Mouse (Mus musculus): ENCODE data around the gene Rxylt1. TPM values are rescaled to one million over a fixed set of nuclear protein-coding genes. Genes with fewer than 3 reads are reported as not detected.

Rxylt1 gene
- total RNA-seq, 1 experiment = 49.9 TPM

DNA sequence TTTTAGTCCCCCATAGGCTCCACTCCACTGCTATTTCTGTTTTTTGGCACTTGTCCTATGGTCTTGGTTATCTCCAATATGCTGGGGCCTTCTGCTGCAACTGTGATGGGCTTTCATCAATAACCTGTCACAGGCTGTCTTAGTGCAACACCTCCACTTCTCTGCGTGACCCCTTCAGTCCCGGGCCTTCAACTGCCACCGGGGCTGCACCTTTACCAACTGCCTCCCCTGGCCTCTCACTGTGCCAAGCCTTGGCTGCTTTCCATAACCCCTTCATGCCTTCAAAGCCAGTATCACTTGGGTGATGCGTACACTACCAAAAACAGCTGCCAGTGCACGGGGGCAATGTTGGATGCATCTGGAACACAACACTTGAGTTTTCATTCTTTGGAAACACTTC, 5.5 kb upstream of the Rxylt1 start:
- Histone ChIP-seq H3K4me3 (ENCODE audit: insufficient read depth in 1 of 2, low read depth in 1 of 2, low read length in 2 of 2, poor library complexity in 1 of 2, severe bottlenecking in 1 of 2) (no peak overlapping the region), H3K9me3 (ENCODE audit: control insufficient read depth, insufficient read depth, low read depth, low read length) (no peaks in the 10 kb centered on the region), H3K9ac (ENCODE audit: insufficient read depth, low read depth, low read length, poor library complexity, severe bottlenecking) (no peak overlapping the region), H3K27ac (ENCODE audit: insufficient read depth, low read depth, low read length, poor library complexity, severe bottlenecking) (no peak overlapping the region), H3K36me3 (ENCODE audit: control insufficient read depth, insufficient read depth, low read length, poor library complexity, severe bottlenecking) (no peaks in the 10 kb centered on the region), H3K4me1 (ENCODE audit: control insufficient read depth in 2 of 2, insufficient read depth in 2 of 2, low read length in 2 of 2, poor library complexity in 1 of 2) (peaks cover 0 to 3% of the 10 kb centered on the region in 2 experiments; a peak in 1 of 4 replicates)
- TF ChIP-seq ZC3H11A (IDR thresholded peaks at IDR 0.05; ENCODE audit: borderline replicate concordance, low read depth, low read length) (no peak), MAFK (IDR thresholded peaks at IDR 0.05; ENCODE audit: insufficient read depth, low read depth, low read length) (no peak)
- DNase-seq (ENCODE audit: low read depth, low spot score) = no peak
- in situ Hi-C loops (cut with MboI; ENCODE audit: low sequenced_read_pairs in 2 of 2, unreplicated experiment in 2 of 2) = loop anchor here (10.0 kb wide), 1 partner anchor 422 kb away; no protein-coding TSS in a partner anchor

DNA sequence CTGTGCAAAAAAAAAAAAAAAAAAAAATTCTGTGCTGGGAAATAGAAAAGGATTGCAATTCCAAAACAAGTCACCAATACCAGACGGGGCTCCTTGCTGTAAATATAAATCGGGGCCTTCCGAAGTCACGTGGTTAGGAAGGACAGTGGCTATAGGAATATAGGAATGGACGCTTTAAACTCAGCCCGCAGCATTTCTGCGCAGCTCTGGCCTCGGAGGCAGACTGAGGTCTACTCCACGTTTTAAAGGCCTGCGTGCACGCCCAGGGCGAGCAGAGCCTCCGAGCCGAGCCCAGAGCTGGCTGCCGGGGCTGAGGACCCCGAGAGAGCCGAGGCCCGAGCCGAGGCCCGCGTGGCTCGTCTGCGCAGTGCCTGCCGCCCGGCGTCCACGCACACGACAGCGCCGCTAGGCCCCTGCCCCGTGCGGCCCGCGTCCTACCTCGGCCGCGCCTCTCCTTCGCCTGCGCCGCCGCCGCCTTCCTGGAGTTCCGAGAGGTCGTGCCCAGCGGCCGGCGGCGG, 650 bp downstream of the Rxylt1 start:
- peaks cover 0 to 3% of the 10 kb centered on the region in 2 experiments; a peak in 1 of 4 replicates for H3K4me1 ChIP-seq (ENCODE audit: control insufficient read depth in 2 of 2, insufficient read depth in 2 of 2, low read length in 2 of 2, poor library complexity in 1 of 2)
- H3K9ac ChIP-seq (ENCODE audit: insufficient read depth, low read depth, low read length, poor library complexity, severe bottlenecking) = peak overlapping the region; percentile 96
- peak overlapping the region; percentile 76 for H3K27ac ChIP-seq (ENCODE audit: insufficient read depth, low read depth, low read length, poor library complexity, severe bottlenecking)
- peak overlapping the region; percentile 78 to 93 for H3K4me3 ChIP-seq (ENCODE audit: insufficient read depth in 1 of 2, low read depth in 1 of 2, low read length in 2 of 2, poor library complexity in 1 of 2, severe bottlenecking in 1 of 2)
- H3K36me3 ChIP-seq (ENCODE audit: control insufficient read depth, insufficient read depth, low read length, poor library complexity, severe bottlenecking) = peaks cover 2% of the 10 kb centered on the region; the same call in 1 of the 2 replicates
- H3K9me3 ChIP-seq (ENCODE audit: control insufficient read depth, insufficient read depth, low read depth, low read length) = no peaks in the 10 kb centered on the region
- TF ChIP-seq CHD2 (IDR thresholded peaks at IDR 0.05; ENCODE audit: low read depth, low read length) (no peak), ZNF384 (IDR thresholded peaks at IDR 0.05; ENCODE audit: low read depth, low read length) (peak; percentile 69; the same call in 1 of the 2 replicates), HCFC1 (IDR thresholded peaks at IDR 0.05; ENCODE audit: borderline replicate concordance, insufficient read depth, low read length) (no peak), MAFK (IDR thresholded peaks at IDR 0.05; ENCODE audit: insufficient read depth, low read depth, low read length) (no peak)
- DNase-seq (ENCODE audit: low read depth, low spot score) = peak; percentile 13
- in situ Hi-C loops (cut with MboI; ENCODE audit: low sequenced_read_pairs in 2 of 2, unreplicated experiment in 2 of 2) = no loop called here

DNA sequence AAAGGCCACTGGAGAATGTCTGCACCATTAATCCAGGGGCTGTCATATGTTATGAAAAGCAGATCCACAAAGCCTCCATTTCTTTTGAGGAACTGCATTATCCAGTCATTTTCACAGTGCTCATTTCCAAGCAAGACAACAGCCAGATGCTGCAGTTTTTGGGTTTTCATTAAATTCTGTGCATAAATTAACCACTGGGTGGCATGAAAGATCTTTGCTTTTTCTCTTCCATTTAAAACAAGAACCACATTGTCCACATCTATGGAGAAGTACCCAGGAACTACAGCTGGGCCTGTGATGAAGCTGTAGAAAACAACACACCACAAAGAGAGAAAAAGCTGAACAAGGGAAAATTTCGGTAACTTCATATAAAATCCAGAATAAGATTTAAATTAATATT, 6.7 kb downstream of the Rxylt1 start:
- Histone ChIP-seq H3K27ac (ENCODE audit: insufficient read depth, low read depth, low read length, poor library complexity, severe bottlenecking) (no peak overlapping the region), H3K9ac (ENCODE audit: insufficient read depth, low read depth, low read length, poor library complexity, severe bottlenecking) (no peak overlapping the region), H3K4me1 (ENCODE audit: control insufficient read depth in 2 of 2, insufficient read depth in 2 of 2, low read length in 2 of 2, poor library complexity in 1 of 2) (no peaks in the 10 kb centered on the region), H3K9me3 (ENCODE audit: control insufficient read depth, insufficient read depth, low read depth, low read length) (no peaks in the 10 kb centered on the region), H3K36me3 (ENCODE audit: control insufficient read depth, insufficient read depth, low read length, poor library complexity, severe bottlenecking) (peaks cover 12% of the 10 kb centered on the region), H3K4me3 (ENCODE audit: insufficient read depth in 1 of 2, low read depth in 1 of 2, low read length in 2 of 2, poor library complexity in 1 of 2, severe bottlenecking in 1 of 2) (no peak overlapping the region)
- no peak for TF ChIP-seq CHD2 (IDR thresholded peaks at IDR 0.05; ENCODE audit: low read depth, low read length)
- no peak for TF ChIP-seq MAFK (IDR thresholded peaks at IDR 0.05; ENCODE audit: insufficient read depth, low read depth, low read length)
- TF ChIP-seq HCFC1 (IDR thresholded peaks at IDR 0.05; ENCODE audit: borderline replicate concordance, insufficient read depth, low read length) = no peak
- no peak for TF ChIP-seq ZNF384 (IDR thresholded peaks at IDR 0.05; ENCODE audit: low read depth, low read length)
- TF ChIP-seq ZC3H11A (IDR thresholded peaks at IDR 0.05; ENCODE audit: borderline replicate concordance, low read depth, low read length) = no peak
- in situ Hi-C loops (cut with MboI; ENCODE audit: low sequenced_read_pairs in 2 of 2, unreplicated experiment in 2 of 2) = no loop called here
- no peak for DNase-seq (ENCODE audit: low read depth, low spot score)

DNA sequence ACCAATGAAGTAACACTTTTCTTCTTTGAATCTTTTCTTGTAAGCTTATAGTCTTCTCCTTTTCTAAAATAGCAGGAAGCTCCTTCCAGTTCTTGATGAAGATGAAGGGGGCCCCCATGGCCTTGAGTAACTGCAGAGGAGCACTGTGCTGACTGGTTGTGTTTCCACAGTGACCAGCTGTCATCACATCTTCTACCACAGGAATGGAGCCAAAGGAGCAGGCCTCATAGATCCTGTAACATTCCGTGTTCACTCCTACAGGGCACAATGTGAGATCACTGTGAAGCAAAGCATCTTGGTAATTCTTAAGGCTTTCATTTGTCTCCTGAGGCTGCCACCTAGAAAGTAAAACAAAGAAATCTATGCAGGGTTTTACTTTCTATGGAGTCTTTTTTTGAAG, 15.8 kb downstream of the Rxylt1 start:
- in situ Hi-C loops (cut with MboI; ENCODE audit: low sequenced_read_pairs in 2 of 2, unreplicated experiment in 2 of 2) = no loop called here
- no peak for DNase-seq (ENCODE audit: low read depth, low spot score)
- H3K9me3 ChIP-seq (ENCODE audit: control insufficient read depth, insufficient read depth, low read depth, low read length) = no peaks in the 10 kb centered on the region
- no peaks in the 10 kb centered on the region for H3K36me3 ChIP-seq (ENCODE audit: control insufficient read depth, insufficient read depth, low read length, poor library complexity, severe bottlenecking)
- TF ChIP-seq MAFK (IDR thresholded peaks at IDR 0.05; ENCODE audit: insufficient read depth, low read depth, low read length) (no peak), HCFC1 (IDR thresholded peaks at IDR 0.05; ENCODE audit: borderline replicate concordance, insufficient read depth, low read length) (no peak), ZNF384 (IDR thresholded peaks at IDR 0.05; ENCODE audit: low read depth, low read length) (no peak), ZC3H11A (IDR thresholded peaks at IDR 0.05; ENCODE audit: borderline replicate concordance, low read depth, low read length) (no peak), CHD2 (IDR thresholded peaks at IDR 0.05; ENCODE audit: low read depth, low read length) (no peak)
- no peak overlapping the region for H3K27ac ChIP-seq (ENCODE audit: insufficient read depth, low read depth, low read length, poor library complexity, severe bottlenecking)
- H3K4me1 ChIP-seq (ENCODE audit: control insufficient read depth in 2 of 2, insufficient read depth in 2 of 2, low read length in 2 of 2, poor library complexity in 1 of 2) = no peaks in the 10 kb centered on the region
- no peak overlapping the region for H3K9ac ChIP-seq (ENCODE audit: insufficient read depth, low read depth, low read length, poor library complexity, severe bottlenecking)
- no peak overlapping the region for H3K4me3 ChIP-seq (ENCODE audit: insufficient read depth in 1 of 2, low read depth in 1 of 2, low read length in 2 of 2, poor library complexity in 1 of 2, severe bottlenecking in 1 of 2)

DNA sequence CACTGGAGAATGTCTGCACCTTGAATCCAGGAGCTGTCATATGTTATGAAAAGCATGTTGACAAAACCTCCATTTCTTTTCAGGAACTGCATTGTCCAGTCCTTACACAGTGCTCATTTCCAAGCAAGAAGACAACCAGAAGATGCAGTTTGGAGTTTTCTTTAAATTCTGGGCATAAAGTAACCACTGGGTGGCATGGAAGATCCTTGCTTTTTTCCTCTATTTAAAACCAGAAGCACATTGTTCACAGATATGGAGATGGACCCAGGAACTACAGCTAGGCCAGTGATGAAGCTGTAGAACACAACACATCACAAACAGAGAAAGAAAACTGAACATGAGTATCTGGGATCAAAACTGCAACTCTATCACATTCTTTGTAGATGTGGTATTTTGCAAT, 28.0 kb downstream of the Rxylt1 start:
- Histone ChIP-seq H3K9ac (ENCODE audit: insufficient read depth, low read depth, low read length, poor library complexity, severe bottlenecking) (no peak overlapping the region), H3K4me1 (ENCODE audit: control insufficient read depth in 2 of 2, insufficient read depth in 2 of 2, low read length in 2 of 2, poor library complexity in 1 of 2) (no peaks in the 10 kb centered on the region), H3K36me3 (ENCODE audit: control insufficient read depth, insufficient read depth, low read length, poor library complexity, severe bottlenecking) (no peaks in the 10 kb centered on the region), H3K9me3 (ENCODE audit: control insufficient read depth, insufficient read depth, low read depth, low read length) (no peaks in the 10 kb centered on the region), H3K4me3 (ENCODE audit: insufficient read depth in 1 of 2, low read depth in 1 of 2, low read length in 2 of 2, poor library complexity in 1 of 2, severe bottlenecking in 1 of 2) (no peak overlapping the region), H3K27ac (ENCODE audit: insufficient read depth, low read depth, low read length, poor library complexity, severe bottlenecking) (no peak overlapping the region)
- no peak for TF ChIP-seq HCFC1 (IDR thresholded peaks at IDR 0.05; ENCODE audit: borderline replicate concordance, insufficient read depth, low read length)
- no peak for TF ChIP-seq CHD2 (IDR thresholded peaks at IDR 0.05; ENCODE audit: low read depth, low read length)
- TF ChIP-seq ZNF384 (IDR thresholded peaks at IDR 0.05; ENCODE audit: low read depth, low read length) = no peak
- TF ChIP-seq ZC3H11A (IDR thresholded peaks at IDR 0.05; ENCODE audit: borderline replicate concordance, low read depth, low read length) = no peak
- TF ChIP-seq MAFK (IDR thresholded peaks at IDR 0.05; ENCODE audit: insufficient read depth, low read depth, low read length) = no peak
- no peak for DNase-seq (ENCODE audit: low read depth, low spot score)
- in situ Hi-C loops (cut with MboI; ENCODE audit: low sequenced_read_pairs in 2 of 2, unreplicated experiment in 2 of 2) = no loop called here

Data from ES-E14 (cell line).